Mouse (Mus musculus) ES-Bruce4 (cell line): ENCODE measurements around the gene Gfod1.

Source experiments
- CTCF ChIP-seq: IDR thresholded peaks from one replicate; pipeline ENCODE4 v1.8.1; 2011; ENCODE audit warnings: low read depth, low read length
- EP300 ChIP-seq: IDR thresholded peaks from 2 replicates; pipeline ENCODE4 v1.6.1; 2011; ENCODE audit warnings: low read depth, low read length; ENCODE audit not compliant: insufficient read depth
- POLR2A ChIP-seq: IDR thresholded peaks from one replicate; pipeline ENCODE4 v1.8.1; 2011; ENCODE audit warnings: low read length; ENCODE audit not compliant: insufficient read depth

- peak; percentile 84 for TF ChIP-seq CTCF
- TF ChIP-seq POLR2A: no peak
- no peak for TF ChIP-seq EP300
These were observed 131.8 kb downstream of the Gfod1 start for GRCm38 (mm10) chr13:43172036-43172713.
